Comparison of ENCODE assay signal across 9 mouse cellular contexts in genomic region chr9:81863181-81863887, GRCm38 (mm10). TPM values are rescaled to one million over a fixed set of nuclear protein-coding genes. Genes with fewer than 3 reads are reported as not detected.
DNase-seq lines count a peak whose midpoint lies in the region; ATAC-seq lines count a peak whose summit lies in the region.
"Had no signal": no experiment of that assay in that cellular context is flagged by ENCODE, and none has a peak within 500 bp of the region (broad histone marks: within the 10 kb centered on the region; RNA-seq: fewer than 3 reads in every experiment).

Mei4 (plus strand) TSS chr9:81863670.

- 0 out of 2 replicates have a peak, but pooled peaks cover 3% of the 10 kb centered on the region for H3K4me1 ChIP-seq in hindbrain, embryonic 15.5 days (replicated peaks)

- no peaks in the 10 kb centered on the region for H3K36me3 ChIP-seq in hindbrain, embryonic 15.5 days

- WGBS in hindbrain, embryonic 15.5 days = 3% methylated on average over 32 of the region's 32 CpGs

- H3K9me3 ChIP-seq in hindbrain, embryonic 15.5 days = no peaks in the 10 kb centered on the region

- H3K4me2 ChIP-seq in hindbrain, embryonic 15.5 days = peak within 1 kb of the TSS; percentile 79

- no peak within 1 kb of the TSS for H3K27ac ChIP-seq in hindbrain, embryonic 15.5 days (replicated peaks)

- ATAC-seq in hindbrain, embryonic 15.5 days (ENCODE audit: low FRiP score, low read depth) = peak; percentile 98

- DNase-seq in Muller cell, postnatal 12 days (ENCODE audit: inconsistent ontology term) = peak; percentile 87
- DNase-seq in cerebellum, adult 9-10 months = peak; percentile 16
- peak; percentile 84 for DNase-seq in forelimb bud, embryonic 11.5 days (ENCODE audit: low read depth, low spot score)
- peak; percentile 81 to 86 for DNase-seq in layer of hippocampus, postnatal 36 days
- DNase-seq in lung, postnatal 14 days = peak; percentile 51
- DNase-seq in retina, embryonic 14.5 days (ENCODE audit: low spot score) = peak; percentile 89
- peak; percentile 93 for DNase-seq in thymus, postnatal 25 days

- peak within 1 kb of the TSS; percentile 49 for H3K9ac ChIP-seq in hindbrain, embryonic 15.5 days

- 0 out of 2 replicates have a peak, but pooled peaks cover 8% of the 10 kb centered on the region for H3K27me3 ChIP-seq in hindbrain, embryonic 15.5 days

- H3K4me3 ChIP-seq in hindbrain, embryonic 15.5 days = peak within 1 kb of the TSS; percentile 55

RNA-seq across cellular contexts. Expression of gene Mei4, which starts in this region (rescaled TPM):
- 1.9 and 2.1 TPM in 2 replicates for polyA plus RNA-seq in hindbrain, embryonic 15.5 days (2015; fragmentation: Nextera tagmentation; extraction: Ambion mirVana)
- total RNA-seq in layer of hippocampus, postnatal 36 days (2021) = 1 to 10 TPM; 1.0 to 1.1 TPM
- polyA plus RNA-seq: gonadal fat pad, adult 2 months had no signal

Comparison
In these comparisons a context has a peak if more than half of its experiments do, and no peak if none do; other contexts are left out.
1. DNase-seq: peak in every context shown above with its lines; median percentile 93 in thymus, postnatal 25 days; 89 in retina, embryonic 14.5 days; 87 in Muller cell, postnatal 12 days; 84 in forelimb bud, embryonic 11.5 days; 84 in layer of hippocampus, postnatal 36 days; 51 in lung, postnatal 14 days; 16 in cerebellum, adult 9-10 months.